Mouse (Mus musculus) bone marrow macrophage, adult 2 months (primary cell): ENCODE results near the gene Lipt1.

Experiments
- CTCF ChIP-seq: IDR thresholded peaks from 2 replicates; pipeline ENCODE4 v1.5.1; 2012; ENCODE audit warnings: low read depth, mild to moderate bottlenecking, low read length, moderate library complexity
- POLR2A ChIP-seq: IDR thresholded peaks from 2 replicates; pipeline ENCODE4 v1.6.1; 2012; ENCODE audit warnings: mild to moderate bottlenecking, low read depth, low read length, borderline replicate concordance

DNA sequence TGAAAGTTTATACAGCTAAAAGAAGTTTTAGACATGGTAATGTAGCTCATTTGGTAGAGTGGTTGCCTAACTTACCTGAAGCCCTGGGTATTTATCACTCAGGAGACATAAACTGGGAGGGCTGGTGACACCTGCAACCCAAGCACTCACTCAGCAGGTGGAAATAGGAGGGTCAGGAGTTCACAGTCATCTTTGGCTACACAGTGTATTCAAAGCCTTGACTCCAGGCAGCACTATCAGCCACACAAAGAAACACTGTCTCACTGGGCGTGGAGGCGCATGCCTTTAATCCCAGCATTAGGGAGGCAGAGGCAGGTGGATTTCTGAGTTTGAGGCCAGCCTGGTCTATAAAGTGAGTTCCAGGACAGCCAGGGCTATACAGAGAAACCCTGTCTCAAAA, 41.2 kb downstream of the Lipt1 start:
- no peak for TF ChIP-seq CTCF
- TF ChIP-seq POLR2A = no peak
